Mouse (Mus musculus): ENCODE measurements around the gene Ttll11. TPM values are rescaled to one million over a fixed set of nuclear protein-coding genes. Genes with fewer than 3 reads are reported as not detected.

The Ttll11 gene
- total RNA-seq, 2 experiments from 2014 or later, result 30.5 to 30.7 TPM

DNA sequence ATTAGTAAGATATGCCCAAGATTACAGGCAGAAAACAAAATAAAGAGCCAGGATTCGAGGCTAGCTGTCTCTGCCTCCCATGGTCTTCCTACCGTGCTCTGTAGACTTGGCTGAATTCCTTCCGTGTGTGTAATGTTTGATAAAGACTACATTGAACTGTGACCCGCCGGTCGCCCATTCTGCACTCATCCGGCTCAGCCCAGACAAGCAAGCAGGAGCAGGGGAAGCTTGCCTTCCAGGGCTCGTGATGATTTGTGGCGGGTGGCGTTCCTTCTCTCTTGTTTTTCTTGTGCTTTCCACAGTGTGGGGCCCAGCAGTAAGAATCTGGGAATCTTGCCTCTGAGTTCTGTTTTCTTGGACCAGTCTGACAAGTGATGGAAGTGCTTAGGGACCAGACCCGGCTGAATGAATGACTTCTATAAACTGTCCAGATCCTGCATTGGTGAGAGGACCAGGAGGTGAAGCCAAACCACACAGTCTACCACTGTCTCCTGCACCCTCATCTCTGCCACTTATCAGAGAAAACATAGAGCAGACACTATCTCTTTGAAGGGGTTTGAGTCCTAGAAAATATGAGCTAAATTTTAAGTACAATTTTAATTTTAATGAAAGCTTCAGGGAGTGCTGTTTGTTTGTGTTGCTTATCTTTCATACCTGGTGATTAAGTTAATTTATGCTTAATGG, 146.8 kb downstream of the Ttll11 start:
- DNase-seq (ENCODE audit: extremely low spot score in 1 of 2, low spot score in 1 of 2), result no peak

GRCm38 (mm10) chr2:35831904-35832581, 147.7 kb downstream of the Ttll11 start:
- no peak for DNase-seq (ENCODE audit: extremely low spot score in 1 of 2, low spot score in 1 of 2)

- DNase-seq (ENCODE audit: extremely low spot score in 1 of 2, low spot score in 1 of 2), result no peak
Observed at GRCm38 (mm10) chr2:35830966-35831903, 148.5 kb downstream of the Ttll11 start.

GRCm38 (mm10) chr2:35829136-35829535, 150.6 kb downstream of the Ttll11 start:
- DNase-seq (ENCODE audit: extremely low spot score in 1 of 2, low spot score in 1 of 2), result no peak

DNA sequence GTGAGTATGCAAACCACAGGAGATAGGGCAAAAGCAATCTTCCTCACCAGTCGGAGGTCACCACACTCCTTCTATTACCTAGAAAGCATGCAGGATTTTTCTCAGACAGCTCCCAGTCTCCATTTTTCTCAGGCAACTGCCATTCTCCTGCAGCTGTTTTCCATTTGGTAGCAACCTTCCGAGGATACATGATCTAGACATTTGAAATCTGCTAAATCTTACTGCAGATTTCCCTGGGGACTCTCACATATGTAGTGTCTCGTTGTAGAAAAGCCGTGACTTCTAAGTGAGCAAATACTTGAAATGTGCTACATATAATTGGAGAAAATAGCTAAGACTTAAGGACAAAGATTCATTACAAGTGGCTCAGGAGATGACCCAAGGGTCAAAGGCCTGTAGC, 151.8 kb downstream of the Ttll11 start:
- DNase-seq (ENCODE audit: extremely low spot score in 1 of 2, low spot score in 1 of 2), result no peak

GRCm38 (mm10) chr2:35825157-35825556, 154.6 kb downstream of the Ttll11 start:
- DNase-seq (ENCODE audit: extremely low spot score in 1 of 2, low spot score in 1 of 2), result no peak

DNA sequence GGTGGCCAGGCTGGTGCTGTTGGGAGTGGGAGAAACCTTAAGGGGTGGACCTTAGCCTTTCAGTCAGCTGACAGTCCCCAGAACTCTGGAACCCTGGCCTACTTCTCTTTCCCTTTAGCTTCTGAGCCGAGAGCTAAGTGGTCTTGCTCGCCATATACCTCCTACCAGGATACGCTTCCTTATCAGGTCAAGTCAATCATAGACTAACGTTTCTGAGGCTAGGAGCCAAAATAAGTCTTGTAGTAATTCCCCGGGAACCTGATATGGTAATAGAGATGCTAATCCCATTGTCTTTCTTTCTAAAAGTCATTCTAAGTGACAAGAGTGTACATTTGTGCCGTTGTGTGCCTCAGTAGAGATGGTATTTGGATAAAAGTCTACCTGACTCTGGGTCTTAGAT, 156.1 kb downstream of the Ttll11 start:
- DNase-seq (ENCODE audit: extremely low spot score in 1 of 2, low spot score in 1 of 2), result no peak

- DNase-seq (ENCODE audit: extremely low spot score in 1 of 2, low spot score in 1 of 2), result no peak
Observed at GRCm38 (mm10) chr2:35818883-35819282, 160.8 kb downstream of the Ttll11 start.

GRCm38 (mm10) chr2:35816056-35816661, 163.6 kb downstream of the Ttll11 start:
- DNase-seq (ENCODE audit: extremely low spot score in 1 of 2, low spot score in 1 of 2), result no peak

DNA sequence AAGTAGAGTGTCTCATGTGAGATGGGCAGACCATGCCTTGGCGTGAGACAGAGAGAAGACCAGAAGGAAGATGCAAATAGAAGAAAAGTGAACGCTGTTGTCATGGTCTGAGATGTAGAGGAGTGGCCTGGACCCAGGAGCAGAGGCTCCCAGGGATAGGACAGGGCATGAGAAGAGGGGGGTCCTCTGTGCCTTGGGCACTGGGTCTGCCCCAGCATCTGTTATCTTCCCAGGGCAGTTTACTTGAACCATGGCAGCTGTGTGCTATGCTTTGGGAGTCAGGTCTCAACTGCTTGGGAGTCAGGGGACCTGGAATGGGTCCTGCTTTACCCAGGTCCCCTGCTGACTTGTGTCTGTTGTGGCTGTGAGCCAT, 167.2 kb downstream of the Ttll11 start:
- DNase-seq (ENCODE audit: extremely low spot score in 1 of 2, low spot score in 1 of 2), result no peak

DNA sequence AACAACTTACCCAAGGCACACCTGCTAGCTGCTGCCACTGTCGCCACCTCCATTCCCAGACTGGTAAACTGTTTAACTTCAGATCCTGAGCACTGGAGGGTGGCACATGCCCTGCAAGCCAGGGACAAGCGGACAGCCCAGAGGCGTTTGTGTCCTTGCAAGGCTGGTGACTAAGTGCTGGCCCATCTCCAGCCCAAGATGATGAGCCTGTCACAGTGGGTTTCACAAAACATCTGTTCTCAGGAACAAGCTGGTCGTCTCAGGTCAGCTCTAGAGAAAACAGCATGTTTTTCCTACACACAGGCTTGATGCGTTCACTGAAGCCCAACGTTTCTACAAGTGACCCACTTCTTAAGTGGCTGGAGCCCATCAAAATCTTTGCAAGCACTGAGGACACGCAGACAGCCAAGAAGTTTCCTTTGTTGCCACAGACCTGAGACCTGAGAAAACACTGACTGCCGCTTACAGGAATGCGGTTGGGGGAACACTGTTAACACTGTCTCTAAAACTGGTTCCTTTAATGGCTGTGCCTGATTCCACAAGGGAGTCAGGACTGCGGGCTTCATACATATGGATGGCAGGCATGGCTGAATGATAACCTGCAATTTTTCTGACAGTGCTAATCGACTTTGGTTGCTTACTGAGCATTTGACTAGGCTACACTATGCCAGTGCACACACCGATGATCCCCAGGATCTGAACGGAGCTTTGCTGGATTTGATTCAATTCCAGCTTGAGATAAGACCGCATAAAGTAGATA, 167.7 kb downstream of the Ttll11 start:
- no peak for DNase-seq (ENCODE audit: extremely low spot score in 1 of 2, low spot score in 1 of 2)

- no peak for DNase-seq (ENCODE audit: extremely low spot score in 1 of 2, low spot score in 1 of 2)
Observed at GRCm38 (mm10) chr2:35810027-35810426, 169.7 kb downstream of the Ttll11 start.

DNA sequence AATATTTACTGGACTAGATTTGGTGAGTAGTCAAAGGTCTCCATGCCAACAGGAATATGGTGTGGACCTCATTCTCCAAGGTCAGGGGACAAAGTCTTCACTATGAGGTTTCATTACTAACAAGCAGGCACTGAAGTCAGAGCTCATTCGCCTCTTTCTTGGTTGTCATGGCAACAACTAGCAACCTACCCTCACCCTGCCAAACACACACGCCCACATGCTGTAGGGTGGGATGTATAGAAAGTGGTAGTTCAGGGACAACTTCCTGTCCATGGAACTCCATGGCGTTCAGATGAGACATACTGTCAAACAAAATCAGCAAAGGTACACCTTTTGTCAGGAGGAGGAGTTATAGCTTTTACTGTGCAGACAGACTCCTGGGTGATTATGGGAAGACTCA, 170.6 kb downstream of the Ttll11 start:
- no peak for DNase-seq (ENCODE audit: extremely low spot score in 1 of 2, low spot score in 1 of 2)

DNA sequence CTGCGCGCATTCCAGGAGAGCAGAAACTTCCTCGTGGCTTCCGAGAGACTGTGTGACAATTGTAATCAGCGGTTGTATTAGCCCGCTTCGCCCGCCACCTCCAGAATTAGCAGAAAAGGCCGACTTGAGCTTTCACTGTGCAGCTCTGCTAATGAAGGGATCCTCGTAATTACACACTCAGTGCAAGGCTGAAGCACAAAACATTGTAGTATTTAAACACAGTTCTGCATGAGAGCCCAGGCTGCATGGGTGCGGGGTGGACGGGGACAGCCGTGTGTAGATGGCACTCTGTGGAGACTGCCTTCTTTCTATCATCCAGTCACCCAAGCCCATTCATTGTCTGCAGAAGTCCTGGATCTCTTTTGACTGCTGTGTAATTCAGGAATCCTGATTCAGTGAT, 173.8 kb downstream of the Ttll11 start:
- no peak for DNase-seq (ENCODE audit: extremely low spot score in 1 of 2, low spot score in 1 of 2)

DNA sequence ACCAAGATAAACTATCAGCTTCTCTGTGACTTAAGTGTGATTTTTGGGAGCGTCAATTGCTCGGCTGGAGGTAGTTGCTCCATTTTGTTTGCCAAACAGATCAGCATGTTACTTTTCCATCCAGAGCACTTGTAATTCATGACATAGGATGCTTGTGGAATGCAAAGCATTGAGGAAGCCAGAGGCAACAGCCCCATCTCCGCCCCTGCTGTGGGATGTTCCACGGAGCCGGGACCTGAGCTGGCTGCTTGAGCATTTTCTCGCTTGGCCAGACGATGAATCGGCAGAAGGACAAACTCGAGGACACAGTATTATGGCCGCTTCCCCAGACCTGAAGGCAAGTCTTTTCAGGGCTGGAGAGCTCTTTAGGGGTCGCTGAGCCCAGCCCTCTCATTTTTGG, 176.6 kb downstream of the Ttll11 start:
- DNase-seq (ENCODE audit: extremely low spot score in 1 of 2, low spot score in 1 of 2), result no peak

DNA sequence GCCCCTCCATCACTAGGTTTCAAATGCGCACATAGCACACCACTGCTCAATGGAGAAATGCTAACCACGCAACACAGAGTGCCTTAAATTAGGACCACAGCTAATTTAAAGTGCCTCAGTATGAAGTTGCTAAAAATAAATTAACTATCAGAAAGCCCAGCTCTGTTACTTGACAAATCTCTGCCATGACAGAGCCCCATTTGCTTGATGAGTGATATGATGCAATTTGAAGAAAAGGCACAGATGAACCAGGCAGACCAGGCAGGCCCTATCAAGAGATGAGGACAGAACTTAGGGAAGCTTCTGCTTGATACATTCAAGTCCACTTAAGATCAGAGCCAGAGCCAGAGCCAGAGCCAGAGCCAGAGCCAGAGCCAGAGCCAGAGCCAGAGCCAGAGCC, 178.0 kb downstream of the Ttll11 start:
- no peak for DNase-seq (ENCODE audit: extremely low spot score in 1 of 2, low spot score in 1 of 2)

GRCm38 (mm10) chr2:35799073-35799472, 180.6 kb downstream of the Ttll11 start:
- no peak for DNase-seq (ENCODE audit: extremely low spot score in 1 of 2, low spot score in 1 of 2)

DNA sequence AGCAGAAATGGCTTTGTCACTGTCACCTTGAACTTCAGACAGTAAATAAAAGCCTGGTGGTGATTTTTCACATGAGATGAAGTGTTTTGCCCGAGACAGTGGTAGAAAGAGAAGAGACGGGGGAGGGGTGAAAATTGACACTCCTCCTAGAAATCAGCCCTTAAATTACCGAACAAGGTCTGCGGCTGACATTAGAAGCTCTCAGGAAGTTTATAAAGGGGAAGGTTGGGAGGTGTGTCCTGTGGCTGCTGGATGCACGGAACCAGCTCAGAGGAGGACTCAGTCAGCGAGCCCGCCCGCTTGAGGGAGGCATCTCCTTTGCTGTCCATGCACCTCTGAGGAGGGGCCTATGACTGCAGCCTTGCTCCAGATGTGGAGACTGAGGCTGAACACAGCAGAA, 181.7 kb downstream of the Ttll11 start:
- DNase-seq (ENCODE audit: extremely low spot score in 1 of 2, low spot score in 1 of 2), result no peak

DNA sequence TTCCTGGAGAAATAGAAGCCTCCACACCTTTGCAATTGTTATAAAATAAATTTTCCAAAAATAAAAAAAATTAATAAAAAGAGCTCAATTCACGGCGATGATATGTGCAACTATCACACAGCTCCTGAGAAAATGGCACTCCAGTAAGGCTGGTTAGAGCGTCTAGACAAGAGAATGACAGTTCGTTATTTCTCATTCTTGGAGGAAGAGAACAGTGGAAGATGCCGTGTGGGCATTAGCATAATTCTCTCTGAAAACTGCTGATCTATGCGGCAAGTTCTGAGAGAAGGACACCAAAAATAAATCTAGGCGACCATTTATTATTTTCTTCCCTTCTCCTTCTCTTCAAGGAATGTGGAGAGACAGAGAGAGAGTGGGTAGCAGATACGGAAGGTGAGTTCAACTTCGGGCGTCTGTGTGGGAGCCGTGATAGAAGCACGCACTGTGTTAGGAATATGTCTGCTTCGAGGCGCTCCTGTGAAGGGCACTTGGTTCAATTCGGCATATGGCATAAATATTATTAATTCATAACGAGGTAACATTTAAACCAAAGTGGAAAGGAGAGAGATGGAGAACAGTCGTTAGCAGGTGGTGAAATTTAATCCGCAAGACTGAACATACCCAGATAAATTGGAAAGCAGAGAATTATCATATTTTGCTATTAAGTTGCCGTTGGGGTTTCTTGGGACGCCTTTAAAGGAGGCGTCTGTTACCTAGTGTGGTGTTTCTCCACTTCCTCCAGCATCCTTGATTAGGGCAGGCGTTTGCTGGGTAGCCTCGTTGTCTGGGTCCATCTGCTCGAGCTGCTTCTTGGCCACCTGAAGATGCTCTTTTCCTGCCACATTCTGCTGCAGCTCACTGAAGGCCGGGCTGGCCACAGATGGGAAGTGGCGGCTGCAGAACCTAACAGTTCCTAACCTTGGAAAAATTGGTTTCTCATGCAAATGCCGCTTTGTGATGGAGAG, 190.1 kb downstream of the Ttll11 start:
- DNase-seq (ENCODE audit: extremely low spot score in 1 of 2, low spot score in 1 of 2), result no peak

Measured in layer of hippocampus, postnatal 25 days (tissue).